Mouse (Mus musculus): ENCODE data around the gene Hist2h2bb.
"Not testable (repeated sequence)": the region's sequence is repeated elsewhere in the genome, so short reads cannot be mapped to it uniquely, and the experiment has no call there.

Hist2h2bb gene

GRCm38 (mm10) chr3:96263558-96264403, 5.8 kb upstream of the Hist2h2bb start:
- DNase-seq (ENCODE audit: low read depth, low spot score): no peak

- DNase-seq (ENCODE audit: low read depth, low spot score): no peak
These were observed 5.1 kb upstream of the Hist2h2bb start for GRCm38 (mm10) chr3:96264404-96264949.

- DNase-seq (ENCODE audit: low read depth, low spot score): no peak
These were observed 3.3 kb upstream of the Hist2h2bb start for GRCm38 (mm10) chr3:96266132-96266710.

- DNase-seq (ENCODE audit: low read depth, low spot score): no peak
These were observed 2.0 kb upstream of the Hist2h2bb start for GRCm38 (mm10) chr3:96267541-96267940.

GRCm38 (mm10) chr3:96268051-96268775, 1.3 kb upstream of the Hist2h2bb start, which contains the start of gene Hist2h3b:
Gene Hist2h3b, plus strand, starts transcription at chr3:96268654.
- DNase-seq (ENCODE audit: low read depth, low spot score): peak; percentile 76

GRCm38 (mm10) chr3:96268776-96269378, 675 bp upstream of the Hist2h2bb start:
- DNase-seq (ENCODE audit: low read depth, low spot score): not testable (repeated sequence)

GRCm38 (mm10) chr3:96273591-96274465, 4.3 kb downstream of the Hist2h2bb start:
- peak; percentile 56 for DNase-seq (ENCODE audit: low read depth, low spot score)

- no peak for DNase-seq (ENCODE audit: low read depth, low spot score)
These were observed 7.9 kb downstream of the Hist2h2bb start for GRCm38 (mm10) chr3:96277428-96277799.

GRCm38 (mm10) chr3:96277800-96278624, 8.5 kb downstream of the Hist2h2bb start:
- DNase-seq (ENCODE audit: low read depth, low spot score): peak; percentile 63

- no peak for DNase-seq (ENCODE audit: low read depth, low spot score)
These were observed 11.1 kb downstream of the Hist2h2bb start for GRCm38 (mm10) chr3:96280660-96281059.

GRCm38 (mm10) chr3:96284457-96284856, 14.9 kb downstream of the Hist2h2bb start:
- DNase-seq (ENCODE audit: low read depth, low spot score): no peak

- not testable (repeated sequence) for DNase-seq (ENCODE audit: low read depth, low spot score)
These were observed 17.8 kb downstream of the Hist2h2bb start for GRCm38 (mm10) chr3:96287334-96287733.

- no peak for DNase-seq (ENCODE audit: low read depth, low spot score)
These were observed 19.6 kb downstream of the Hist2h2bb start for GRCm38 (mm10) chr3:96289201-96289600.

GRCm38 (mm10) chr3:96290727-96291126, 21.2 kb downstream of the Hist2h2bb start:
- DNase-seq (ENCODE audit: low read depth, low spot score): not testable (repeated sequence)

GRCm38 (mm10) chr3:96292641-96293040, 23.1 kb downstream of the Hist2h2bb start:
- DNase-seq (ENCODE audit: low read depth, low spot score): no peak

GRCm38 (mm10) chr3:96293368-96293767, 23.8 kb downstream of the Hist2h2bb start:
- no peak for DNase-seq (ENCODE audit: low read depth, low spot score)

- no peak for DNase-seq (ENCODE audit: low read depth, low spot score)
These were observed 24.2 kb downstream of the Hist2h2bb start, which contains the start of gene Fcgr1 for GRCm38 (mm10) chr3:96293787-96294186. Gene Fcgr1, minus strand, starts transcription at chr3:96293969.

GRCm38 (mm10) chr3:96298360-96298759, 28.8 kb downstream of the Hist2h2bb start:
- no peak for DNase-seq (ENCODE audit: low read depth, low spot score)

GRCm38 (mm10) chr3:96299562-96299961, 30.0 kb downstream of the Hist2h2bb start:
- no peak for DNase-seq (ENCODE audit: low read depth, low spot score)
